Mouse (Mus musculus) heart, adult 18-20 months (tissue): ENCODE data around the gene Fnbp1. TPM values are rescaled to one million over a fixed set of nuclear protein-coding genes. Genes with fewer than 3 reads are reported as not detected.

ENCODE experiments used
- DNase-seq, 2 experiments: peaks; one replicate each; pipeline ENCODE4 v3.0.0; 2021 to 2022; ENCODE audit warnings: mixed read lengths in 1 of 2
- total RNA-seq, 2 experiments: library from RNA; stranded (reverse); gene quantifications; 2 replicates each; pipeline ENCODE4 v1.2.3; 2021

Fnbp1 gene
- total RNA-seq, 2 experiments from 2014 or later: 52.3 to 62.0 TPM

- no peak for DNase-seq
Observed at GRCm38 (mm10) chr2:31126048-31126447, 15.8 kb downstream of the Fnbp1 start.

DNA sequence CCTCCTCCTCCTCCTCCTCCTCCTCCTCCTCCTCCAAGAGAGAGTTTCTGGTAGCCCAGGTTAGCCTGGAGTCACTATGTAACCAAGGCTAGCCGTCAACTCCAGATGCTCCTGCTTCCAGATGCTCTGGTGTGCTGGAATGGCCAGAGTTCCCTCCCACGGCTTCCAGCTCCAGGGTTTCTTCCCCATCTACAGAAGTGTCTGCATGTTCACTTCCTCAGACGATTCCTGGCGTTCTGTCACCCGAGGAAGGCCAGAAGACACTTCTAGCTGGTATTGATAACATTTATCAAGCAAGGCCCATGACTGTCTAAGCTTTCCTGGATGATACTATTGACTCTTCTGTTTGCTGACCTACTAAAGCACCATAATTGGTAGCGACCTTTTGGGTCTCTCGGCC lies 16.7 kb downstream of the Fnbp1 start:
- no peak for DNase-seq

GRCm38 (mm10) chr2:31124694-31125093 lies 17.1 kb downstream of the Fnbp1 start:
- DNase-seq: peak in 1 of 2 experiments; percentile 51

GRCm38 (mm10) chr2:31123493-31123892 lies 18.3 kb downstream of the Fnbp1 start:
- no peak for DNase-seq

DNA sequence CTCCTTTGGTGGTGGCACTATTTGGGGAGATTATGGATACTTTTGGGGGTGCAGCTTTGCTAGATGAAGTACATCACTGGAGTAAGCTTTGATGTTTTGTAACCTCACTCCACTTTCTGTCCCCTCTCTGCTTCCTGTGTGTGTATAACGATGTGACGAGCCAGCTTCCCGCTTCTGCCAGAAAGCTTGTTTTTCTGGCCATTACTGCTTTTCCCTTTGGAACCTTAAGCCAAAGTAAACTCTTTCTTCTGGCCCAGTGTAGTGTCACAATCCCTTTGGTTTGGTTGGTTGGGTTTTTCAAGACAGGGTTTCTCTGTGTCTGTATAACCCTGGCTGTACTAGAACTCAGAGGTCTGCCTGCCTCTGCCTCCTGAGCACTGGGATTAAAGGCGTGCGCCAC lies 19.0 kb downstream of the Fnbp1 start:
- DNase-seq: no peak

DNA sequence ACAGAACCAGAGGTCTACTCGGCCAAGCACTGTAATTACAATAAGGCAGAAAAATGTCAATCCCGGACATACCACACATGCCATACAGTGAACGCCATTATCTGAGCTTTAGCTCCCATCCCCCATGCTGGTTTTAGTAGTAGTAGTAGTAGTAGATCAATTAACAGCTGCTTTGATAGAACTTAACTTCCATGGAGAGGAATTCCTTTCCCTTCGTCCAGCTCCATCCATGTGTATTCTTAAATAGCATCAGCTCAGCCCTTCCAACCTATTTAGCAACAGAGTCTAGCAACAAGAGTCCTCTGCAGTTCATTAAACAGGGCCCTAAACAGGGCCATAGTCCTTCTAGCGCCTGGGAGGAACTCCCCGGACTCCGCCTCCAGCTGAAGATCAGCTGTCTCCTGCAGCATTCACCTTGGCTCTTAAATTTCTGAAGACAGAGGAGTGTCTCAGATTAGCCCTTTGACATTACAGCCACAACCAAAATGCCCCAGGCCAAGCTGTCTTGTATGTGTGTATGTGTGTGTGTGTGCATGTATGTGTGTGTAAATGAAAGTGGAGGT lies 20.6 kb downstream of the Fnbp1 start:
- no peak for DNase-seq

DNA sequence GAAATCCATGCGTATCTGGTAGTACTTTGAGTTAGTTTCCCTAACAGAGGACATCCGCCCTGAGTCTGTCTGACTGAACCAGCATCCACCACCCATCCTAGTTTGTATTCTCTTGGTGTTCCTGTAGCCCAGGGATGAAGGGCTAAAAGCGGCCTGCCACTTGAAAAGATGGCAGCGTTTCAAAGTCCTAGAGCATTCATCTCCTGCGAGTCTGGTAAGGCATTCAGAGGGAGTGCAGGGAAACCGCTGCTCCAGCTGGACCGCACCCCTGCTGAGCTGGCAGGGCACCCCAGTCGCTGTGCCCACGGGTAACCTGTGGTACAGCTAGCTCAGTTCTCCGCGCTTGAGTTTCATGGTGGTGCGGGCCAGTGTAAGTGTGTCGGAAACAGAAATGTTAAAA lies 22.0 kb downstream of the Fnbp1 start:
- DNase-seq: peak; percentile 76 to 86

DNA sequence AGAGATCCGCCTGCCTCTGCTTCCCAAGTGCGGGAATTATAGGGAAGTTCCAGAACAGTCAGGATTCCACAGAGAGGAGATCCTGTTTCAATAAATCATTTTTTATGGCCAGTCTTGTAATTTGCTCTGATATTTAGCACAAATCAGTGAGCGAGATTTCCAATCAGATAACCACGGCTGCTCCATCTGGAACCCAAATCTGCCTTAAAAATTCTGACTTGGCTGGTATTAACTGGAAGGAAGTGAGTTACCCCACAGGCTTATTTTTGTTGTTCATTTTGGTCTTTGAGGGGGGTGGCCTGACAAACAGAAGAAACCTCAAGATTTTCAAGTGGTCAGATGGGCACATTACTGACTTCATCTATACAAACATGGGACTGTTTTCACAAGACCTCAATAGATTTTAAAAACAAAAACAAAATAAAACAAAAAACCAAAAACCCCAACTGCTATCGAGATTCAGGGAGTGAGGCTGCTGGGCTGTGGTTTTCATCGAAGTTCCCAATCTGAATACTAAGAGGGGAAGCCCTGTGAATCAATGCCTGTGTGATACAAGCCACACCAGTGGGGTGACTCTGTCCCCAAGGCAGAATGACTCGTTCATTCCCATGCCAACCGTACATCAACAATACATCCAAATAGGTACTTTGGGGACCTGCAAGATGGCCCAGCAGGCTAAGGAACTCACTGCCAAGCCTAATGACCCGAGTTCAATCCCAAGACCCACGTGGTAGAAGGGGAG lies 23.0 kb downstream of the Fnbp1 start:
- DNase-seq: no peak

DNA sequence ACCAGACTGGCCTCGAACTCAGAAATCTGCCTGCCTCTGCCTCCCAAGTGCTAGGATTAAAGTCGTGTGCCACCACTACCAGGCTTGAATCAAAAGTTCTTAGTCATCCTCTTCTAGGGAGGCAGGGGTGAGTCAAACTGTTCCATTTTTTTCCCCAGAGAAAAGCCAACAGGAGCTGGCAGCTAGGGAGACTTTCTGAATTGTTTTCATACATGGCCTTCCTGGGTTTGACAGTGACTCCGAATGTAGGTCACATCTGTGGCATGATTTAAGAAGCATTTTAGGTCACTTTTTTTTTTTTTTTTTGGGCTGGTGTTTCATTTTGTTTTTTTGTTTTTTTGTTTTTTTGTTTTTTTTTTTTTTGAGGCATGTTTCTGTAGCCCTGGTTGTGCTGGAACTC lies 23.6 kb downstream of the Fnbp1 start:
- DNase-seq: no peak

GRCm38 (mm10) chr2:31115943-31116731 lies 25.7 kb downstream of the Fnbp1 start:
- no peak for DNase-seq

GRCm38 (mm10) chr2:31115091-31115942 lies 26.5 kb downstream of the Fnbp1 start:
- DNase-seq: no peak

GRCm38 (mm10) chr2:31114205-31114604 lies 27.6 kb downstream of the Fnbp1 start:
- no peak for DNase-seq

- DNase-seq: no peak
Observed at GRCm38 (mm10) chr2:31111685-31112084, 30.1 kb downstream of the Fnbp1 start.

DNA sequence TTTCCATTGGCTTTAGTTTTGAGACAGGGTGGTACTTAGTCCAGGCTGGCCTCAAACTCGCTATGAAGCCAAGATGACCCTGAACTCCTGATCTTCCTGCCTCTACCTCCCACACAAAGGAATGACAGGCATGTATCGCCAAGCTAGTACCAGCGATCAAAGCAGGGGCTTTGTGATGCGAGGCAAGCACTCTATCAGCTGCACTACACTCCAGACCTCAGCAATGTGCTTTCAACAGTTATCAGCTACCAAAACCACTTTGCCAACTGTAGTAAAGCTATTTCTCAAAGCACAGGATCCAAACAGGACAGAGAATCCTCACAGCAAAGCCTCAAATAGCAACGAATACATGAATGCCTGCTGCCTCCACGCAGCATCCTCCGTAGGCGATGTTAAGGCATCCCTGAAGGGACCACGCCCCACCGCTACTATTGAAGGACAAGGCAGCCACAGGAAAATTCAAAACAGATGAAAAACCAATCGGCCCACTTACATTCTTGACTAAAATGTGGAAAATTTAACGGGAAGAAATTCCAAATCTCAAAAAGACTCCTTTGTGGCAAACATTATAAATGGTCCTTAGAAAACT lies 31.8 kb downstream of the Fnbp1 start:
- DNase-seq: no peak

DNA sequence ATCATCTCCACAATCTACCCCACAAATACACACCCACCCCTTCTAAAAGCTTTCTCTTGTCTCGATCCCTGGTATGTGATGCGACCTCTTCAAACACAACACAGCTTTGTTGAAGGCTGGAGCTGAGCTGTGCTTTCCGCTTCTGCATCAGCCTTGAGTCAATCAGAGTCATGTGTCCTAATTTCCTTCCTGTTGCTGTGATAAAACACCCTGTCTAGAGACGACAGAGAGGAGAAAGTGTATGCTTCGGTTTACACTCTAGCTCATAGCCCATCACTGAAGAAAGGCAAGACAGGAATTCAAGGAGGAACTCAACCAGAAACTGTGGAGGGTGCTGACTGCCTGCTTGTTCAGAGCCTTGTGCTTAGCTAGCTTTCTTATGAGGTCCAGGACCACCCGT lies 33.6 kb downstream of the Fnbp1 start:
- peak; percentile 21 to 37 for DNase-seq

- peak; percentile 64 to 74 for DNase-seq
Observed at GRCm38 (mm10) chr2:31106621-31107320, 35.0 kb downstream of the Fnbp1 start.

DNA sequence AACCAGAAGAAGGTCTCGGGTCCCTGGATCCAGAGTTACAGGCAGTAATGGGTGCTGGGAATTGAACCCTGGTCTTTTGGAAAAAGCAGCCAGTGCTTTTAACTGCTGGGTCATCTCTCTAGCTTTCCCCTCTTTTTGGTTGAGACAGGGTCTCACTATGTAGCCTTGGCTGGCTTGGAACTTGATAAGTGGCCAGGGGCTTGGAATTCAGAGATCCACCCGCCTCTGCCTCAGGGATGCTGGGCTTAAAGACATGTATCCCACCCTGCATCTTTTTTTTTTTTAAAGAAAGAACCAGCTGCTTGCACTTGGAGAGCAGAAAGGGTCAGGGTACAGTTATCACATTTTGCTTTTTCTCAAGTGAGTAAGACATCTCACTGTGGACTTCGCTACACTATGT lies 35.8 kb downstream of the Fnbp1 start:
- no peak for DNase-seq

DNA sequence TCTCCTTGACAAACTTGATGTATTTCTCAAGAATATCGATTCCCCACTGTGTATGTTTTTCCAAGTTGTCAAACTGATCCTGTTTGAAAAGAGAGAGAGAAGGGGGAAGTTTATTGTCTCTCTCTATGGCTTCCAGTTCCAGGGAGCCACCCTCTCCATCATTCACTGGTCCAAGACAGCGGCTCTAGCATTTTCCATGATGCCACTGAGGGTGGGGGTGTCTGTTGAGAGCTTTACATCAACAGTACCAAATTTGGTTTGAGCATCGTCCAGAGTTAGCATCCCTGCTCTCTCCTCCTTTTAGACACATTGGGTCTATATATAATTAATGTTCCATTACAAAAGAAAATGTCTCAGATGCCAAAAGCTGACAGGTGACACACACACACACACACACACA lies 36.5 kb downstream of the Fnbp1 start:
- DNase-seq: no peak

GRCm38 (mm10) chr2:31103321-31103720 lies 38.5 kb downstream of the Fnbp1 start:
- no peak for DNase-seq

GRCm38 (mm10) chr2:31101285-31101684 lies 40.5 kb downstream of the Fnbp1 start:
- no peak for DNase-seq

GRCm38 (mm10) chr2:31099079-31099478 lies 42.7 kb downstream of the Fnbp1 start:
- DNase-seq: peak; percentile 37 to 43
